Mouse (Mus musculus) left cerebral cortex, adult 11 months (tissue): ENCODE data around the gene Cntd1.
"Not testable (repeated sequence)": the region's sequence is repeated elsewhere in the genome, so short reads cannot be mapped to it uniquely, and the experiment has no call there.

Experiments
- DNase-seq: peaks from one replicate; pipeline ENCODE4 v3.0.0; 2022; ENCODE audit warnings: low spot score

Gene Cntd1

GRCm38 (mm10) chr11:101330961-101331360 lies 52.1 kb downstream of the Cntd1 start:
- not testable (repeated sequence) for DNase-seq

- DNase-seq: no peak
These were observed 53.7 kb downstream of the Cntd1 start for GRCm38 (mm10) chr11:101332537-101332936.

GRCm38 (mm10) chr11:101334023-101334422 lies 55.2 kb downstream of the Cntd1 start:
- DNase-seq: no peak

- DNase-seq: no peak
These were observed 55.7 kb downstream of the Cntd1 start for GRCm38 (mm10) chr11:101334516-101334915.

GRCm38 (mm10) chr11:101335685-101336084 lies 56.9 kb downstream of the Cntd1 start:
- DNase-seq: no peak

GRCm38 (mm10) chr11:101338123-101338760 lies 59.4 kb downstream of the Cntd1 start:
- DNase-seq: no peak
